Mouse (Mus musculus) liver, adult 2 months (tissue): ENCODE measurements around the gene Tmem234. TPM values are rescaled to one million over a fixed set of nuclear protein-coding genes. Genes with fewer than 3 reads are reported as not detected.

Experiments
- DNase-seq: peaks from one replicate; pipeline ENCODE4 v3.0.0-alpha.2; 2011; ENCODE audit warnings: low read depth, low spot score; ENCODE audit errors: extremely low read depth
- H3K27ac ChIP-seq: fragments of 200-500 bp; replicated peaks from 2 replicates; pipeline ENCODE4 v1.5.1; 2012; ENCODE audit warnings: low read depth, mild to moderate bottlenecking, control low read depth, inconsistent platforms, low read length; ENCODE audit not compliant: insufficient read depth
- H3K27me3 ChIP-seq: fragments of 200-500 bp; 2 replicates; pipeline ENCODE4 v1.6.1; 2012; ENCODE audit warnings: mild to moderate bottlenecking, moderate library complexity, low read length, inconsistent platforms; ENCODE audit not compliant: control insufficient read depth, insufficient read depth
- H3K36me3 ChIP-seq: fragments of 200-500 bp; 2 replicates; pipeline ENCODE4 v1.6.1; 2012; ENCODE audit warnings: low read length, inconsistent platforms; ENCODE audit not compliant: control insufficient read depth, insufficient read depth
- H3K4me1 ChIP-seq: fragments of 200-500 bp; 2 replicates; pipeline ENCODE4 v1.6.1; 2011; ENCODE audit warnings: low read length; ENCODE audit not compliant: control insufficient read depth, insufficient read depth
- H3K4me3 ChIP-seq: fragments of 200-500 bp; 2 replicates; pipeline ENCODE4 v1.5.1; 2011; ENCODE audit warnings: low read depth, mild to moderate bottlenecking, control low read depth, low read length, moderate library complexity; ENCODE audit not compliant: insufficient read depth
- H3K79me2 ChIP-seq: fragments of 200-500 bp; 2 replicates; pipeline ENCODE4 v1.6.1; 2012; ENCODE audit warnings: inconsistent platforms, mild to moderate bottlenecking, low read length, moderate library complexity; ENCODE audit not compliant: control insufficient read depth, insufficient read depth
- H3K9ac ChIP-seq: fragments of 200-500 bp; 2 replicates; pipeline ENCODE4 v1.6.1; 2012; ENCODE audit warnings: low read depth, mild to moderate bottlenecking, control low read depth, inconsistent platforms, low read length
- CTCF ChIP-seq: fragments of 200-500 bp; IDR thresholded peaks from 2 replicates; pipeline ENCODE4 v1.5.1; 2011; ENCODE audit warnings: low read depth, low read length, control low read depth
- POLR2A ChIP-seq: fragments of 200-500 bp; IDR thresholded peaks from 2 replicates; pipeline ENCODE4 v1.6.1; 2011; ENCODE audit warnings: low read length, control low read depth; ENCODE audit not compliant: insufficient read depth; ENCODE audit errors: extremely low read depth
- WGBS: fragments of 180-500 bp; shearing (Covaris S2); methylation state at CpG from one replicate; pipeline ENCODE4 v1.1.7; 2018; 5-methylcytosine and 5-hydroxymethylcytosine counted together
- polyA plus RNA-seq: library from polyadenylated mRNA; depleted of rRNA; stranded (reverse); fragments of >200 nt; gene quantifications from 2 replicates; pipeline ENCODE4 v1.2.3, GENCODE M21; 2012
- total RNA-seq: library from RNA; depleted of rRNA; stranded (reverse); fragments of >200 nt; gene quantifications from 2 replicates; pipeline ENCODE4 v1.2.3, GENCODE M21; 2014

The Tmem234 gene
- total and polyA plus RNA-seq, 2 experiments = 65.6 to 75.8 TPM

GRCm38 (mm10) chr4:129639221-129639620 is 38.8 kb downstream of the Tmem234 start:
- no peak overlapping the region for H3K4me3 ChIP-seq
- H3K36me3 ChIP-seq = peaks cover 10% of the 10 kb centered on the region; the same call in 1 of the 2 replicates
- 0 out of 2 replicates have a peak overlapping the region, but pooled peaks have one; percentile 15 for H3K9ac ChIP-seq
- H3K27me3 ChIP-seq = no peaks in the 10 kb centered on the region
- TF ChIP-seq POLR2A (no peak), CTCF (no peak)
- no peak overlapping the region for H3K27ac ChIP-seq
- peaks cover 8% of the 10 kb centered on the region; the same call in 1 of the 2 replicates for H3K79me2 ChIP-seq
- DNase-seq = no peak
- 81% methylated on average over 15 of the region's 15 CpGs for WGBS
- H3K4me1 ChIP-seq = peaks cover 10% of the 10 kb centered on the region

- peaks cover 8% of the 10 kb centered on the region; the same call in 1 of the 2 replicates for H3K79me2 ChIP-seq
- no peak for DNase-seq
- H3K27ac ChIP-seq = peak overlapping the region; percentile 14
- H3K27me3 ChIP-seq = no peaks in the 10 kb centered on the region
- TF ChIP-seq POLR2A (no peak), CTCF (no peak)
- H3K36me3 ChIP-seq = peaks cover 7% of the 10 kb centered on the region; the same call in 1 of the 2 replicates
- under 1% methylated on average over 17 of the region's 17 CpGs for WGBS
- H3K4me1 ChIP-seq = peaks cover 10% of the 10 kb centered on the region
- H3K9ac ChIP-seq = peak overlapping the region; percentile 85
- H3K4me3 ChIP-seq = peak overlapping the region; percentile 78
These were observed 39.7 kb downstream of the Tmem234 start for GRCm38 (mm10) chr4:129640101-129640637.

GRCm38 (mm10) chr4:129640638-129641467 is 40.4 kb downstream of the Tmem234 start, which contains the start of gene Txlna:
Gene Txlna, minus strand, starts transcription at chr4:129641065.
- Histone ChIP-seq H3K4me3 (peak within 1 kb of the TSS; percentile 78), H3K9ac (peak within 1 kb of the TSS; percentile 85), H3K27me3 (no peaks in the 10 kb centered on the region), H3K27ac (peak within 1 kb of the TSS; percentile 82), H3K4me1 (peaks cover 10% of the 10 kb centered on the region), H3K79me2 (peaks cover 8% of the 10 kb centered on the region; the same call in 1 of the 2 replicates), H3K36me3 (peaks cover 5% of the 10 kb centered on the region; the same call in 1 of the 2 replicates)
- under 1% methylated on average over 60 of the region's 60 CpGs for WGBS
- DNase-seq = peak; percentile 88
- TF ChIP-seq POLR2A = 0 out of 2 replicates have a peak, but pooled peaks have one; percentile 49
- no peak for TF ChIP-seq CTCF

- DNase-seq = peak; percentile 18
- TF ChIP-seq POLR2A = no peak
- TF ChIP-seq CTCF = no peak
- Histone ChIP-seq H3K36me3 (peaks cover 6% of the 10 kb centered on the region; the same call in 1 of the 2 replicates), H3K79me2 (peaks cover 8% of the 10 kb centered on the region; the same call in 1 of the 2 replicates), H3K27me3 (no peaks in the 10 kb centered on the region), H3K4me1 (peaks cover 10% of the 10 kb centered on the region), H3K9ac (no peak overlapping the region), H3K27ac (no peak overlapping the region), H3K4me3 (no peak overlapping the region)
- WGBS = 57% methylated on average over 5 of the region's 5 CpGs
These were observed 41.3 kb downstream of the Tmem234 start for GRCm38 (mm10) chr4:129641756-129642155.

- DNase-seq = no peak
- H3K36me3 ChIP-seq = peaks cover 24% of the 10 kb centered on the region
- no peak overlapping the region for H3K27ac ChIP-seq
- no peak overlapping the region for H3K9ac ChIP-seq
- no peaks in the 10 kb centered on the region for H3K4me1 ChIP-seq
- H3K4me3 ChIP-seq = no peak overlapping the region
- H3K27me3 ChIP-seq = no peaks in the 10 kb centered on the region
- 85% methylated on average over 6 of the region's 6 CpGs for WGBS
- TF ChIP-seq POLR2A = no peak
- TF ChIP-seq CTCF = no peak
- no peaks in the 10 kb centered on the region for H3K79me2 ChIP-seq
These were observed 44.7 kb downstream of the Tmem234 start for GRCm38 (mm10) chr4:129645204-129645603.
